Mouse (Mus musculus) G1E-ER4 (cell line): Measurements from ENCODE around the gene Them7. TPM values are rescaled to one million over a fixed set of nuclear protein-coding genes. Genes with fewer than 3 reads are reported as not detected.

ENCODE experiments used
- GATA1 ChIP-seq: IDR thresholded peaks from one replicate; pipeline ENCODE4 v1.8.0; 2012; ENCODE audit warnings: low read length, inconsistent platforms
- polyA plus RNA-seq: library from polyadenylated mRNA; stranded (reverse); fragments of >175 nt; gene quantifications from 2 replicates; pipeline ENCODE4 v1.2.3, GENCODE M21; 2012

The Them7 gene
- polyA plus RNA-seq, 1 experiment = not detected

GRCm38 (mm10) chr2:105226297-105226958 is 2.3 kb downstream of the Them7 start:
- TF ChIP-seq GATA1 = no peak

- no peak for TF ChIP-seq GATA1
These were observed 4.3 kb downstream of the Them7 start for GRCm38 (mm10) chr2:105228416-105228815.

- TF ChIP-seq GATA1 = no peak
These were observed 6.2 kb downstream of the Them7 start for GRCm38 (mm10) chr2:105230333-105230732.

- no peak for TF ChIP-seq GATA1
These were observed 8.3 kb downstream of the Them7 start for GRCm38 (mm10) chr2:105232386-105232785.

GRCm38 (mm10) chr2:105234278-105234677 is 10.2 kb downstream of the Them7 start:
- no peak for TF ChIP-seq GATA1

- no peak for TF ChIP-seq GATA1
These were observed 11.4 kb downstream of the Them7 start for GRCm38 (mm10) chr2:105235380-105236115.

GRCm38 (mm10) chr2:105237424-105237823 is 13.3 kb downstream of the Them7 start:
- TF ChIP-seq GATA1 = no peak

GRCm38 (mm10) chr2:105237841-105238240 is 13.7 kb downstream of the Them7 start:
- TF ChIP-seq GATA1 = no peak

- no peak for TF ChIP-seq GATA1
These were observed 14.7 kb downstream of the Them7 start for GRCm38 (mm10) chr2:105238775-105239174.

- no peak for TF ChIP-seq GATA1
These were observed 16.5 kb downstream of the Them7 start for GRCm38 (mm10) chr2:105240631-105241030.

- no peak for TF ChIP-seq GATA1
These were observed 18.8 kb downstream of the Them7 start for GRCm38 (mm10) chr2:105242940-105243339.

GRCm38 (mm10) chr2:105244733-105245132 is 20.6 kb downstream of the Them7 start:
- no peak for TF ChIP-seq GATA1

- no peak for TF ChIP-seq GATA1
These were observed 27.9 kb downstream of the Them7 start for GRCm38 (mm10) chr2:105251978-105252377.

GRCm38 (mm10) chr2:105252824-105253223 is 28.7 kb downstream of the Them7 start:
- no peak for TF ChIP-seq GATA1

GRCm38 (mm10) chr2:105255457-105255856 is 31.3 kb downstream of the Them7 start:
- TF ChIP-seq GATA1 = no peak

GRCm38 (mm10) chr2:105256427-105257071 is 32.4 kb downstream of the Them7 start:
- no peak for TF ChIP-seq GATA1

GRCm38 (mm10) chr2:105257376-105257775 is 33.3 kb downstream of the Them7 start:
- no peak for TF ChIP-seq GATA1

GRCm38 (mm10) chr2:105261335-105261734 is 37.2 kb downstream of the Them7 start:
- no peak for TF ChIP-seq GATA1
